Mouse (Mus musculus) limb, embryonic 15.5 days (tissue): ENCODE results near the gene Plekhg5. TPM values are rescaled to one million over a fixed set of nuclear protein-coding genes. Genes with fewer than 3 reads are reported as not detected.

Source experiments
- ATAC-seq: fragments of 200-750 bp; cut with Nextera tagmentation; 2 replicates; pipeline ENCODE4 v1.8.0; 2017; ENCODE audit warnings: low read depth, moderate TSS enrichment; ENCODE audit not compliant: insufficient number of reproducible peaks, low FRiP score, low TSS enrichment
- H3K27ac ChIP-seq: fragments of 300-500 bp; sonication (generic); 2 replicates; pipeline ENCODE4 v1.5.1; 2015; ENCODE audit warnings: moderate library complexity, mild to moderate bottlenecking, inconsistent platforms
- H3K27me3 ChIP-seq: fragments of 300-500 bp; sonication (generic); 2 replicates; pipeline ENCODE4 v1.6.1; 2015; ENCODE audit warnings: inconsistent platforms
- H3K36me3 ChIP-seq: fragments of 300-500 bp; sonication (generic); 2 replicates; pipeline ENCODE4 v1.6.1; 2015; ENCODE audit warnings: inconsistent platforms
- H3K4me1 ChIP-seq: fragments of 300-500 bp; sonication (generic); 2 replicates; pipeline ENCODE4 v1.6.1; 2015; ENCODE audit warnings: inconsistent platforms
- H3K4me2 ChIP-seq: fragments of 300-500 bp; sonication (generic); 2 replicates; pipeline ENCODE4 v1.6.1; 2015; ENCODE audit warnings: mild to moderate bottlenecking, inconsistent platforms
- H3K4me3 ChIP-seq: fragments of 300-500 bp; sonication (generic); 2 replicates; pipeline ENCODE4 v1.5.1; 2015; ENCODE audit warnings: mild to moderate bottlenecking, inconsistent platforms
- H3K9ac ChIP-seq: fragments of 300-500 bp; sonication (generic); 2 replicates; pipeline ENCODE4 v1.6.1; 2015; ENCODE audit warnings: inconsistent platforms
- H3K9me3 ChIP-seq: fragments of 300-500 bp; sonication (generic); 2 replicates; pipeline ENCODE4 v1.6.1; 2016; ENCODE audit warnings: inconsistent platforms
- WGBS: fragments of 180-500 bp; shearing (Covaris S2); methylation state at CpG from one replicate; pipeline ENCODE4 v1.1.7; 2015; 5-methylcytosine and 5-hydroxymethylcytosine counted together
- polyA plus RNA-seq: library from polyadenylated mRNA; unstranded; fragments of >200 nt; fragmentation: Nextera tagmentation; extraction: Ambion mirVana; gene quantifications from 2 replicates; pipeline ENCODE4 v1.2.1, GENCODE M21; 2015

Gene Plekhg5
- polyA plus RNA-seq, 1 experiment from 2014 or later = 18.5 TPM

DNA sequence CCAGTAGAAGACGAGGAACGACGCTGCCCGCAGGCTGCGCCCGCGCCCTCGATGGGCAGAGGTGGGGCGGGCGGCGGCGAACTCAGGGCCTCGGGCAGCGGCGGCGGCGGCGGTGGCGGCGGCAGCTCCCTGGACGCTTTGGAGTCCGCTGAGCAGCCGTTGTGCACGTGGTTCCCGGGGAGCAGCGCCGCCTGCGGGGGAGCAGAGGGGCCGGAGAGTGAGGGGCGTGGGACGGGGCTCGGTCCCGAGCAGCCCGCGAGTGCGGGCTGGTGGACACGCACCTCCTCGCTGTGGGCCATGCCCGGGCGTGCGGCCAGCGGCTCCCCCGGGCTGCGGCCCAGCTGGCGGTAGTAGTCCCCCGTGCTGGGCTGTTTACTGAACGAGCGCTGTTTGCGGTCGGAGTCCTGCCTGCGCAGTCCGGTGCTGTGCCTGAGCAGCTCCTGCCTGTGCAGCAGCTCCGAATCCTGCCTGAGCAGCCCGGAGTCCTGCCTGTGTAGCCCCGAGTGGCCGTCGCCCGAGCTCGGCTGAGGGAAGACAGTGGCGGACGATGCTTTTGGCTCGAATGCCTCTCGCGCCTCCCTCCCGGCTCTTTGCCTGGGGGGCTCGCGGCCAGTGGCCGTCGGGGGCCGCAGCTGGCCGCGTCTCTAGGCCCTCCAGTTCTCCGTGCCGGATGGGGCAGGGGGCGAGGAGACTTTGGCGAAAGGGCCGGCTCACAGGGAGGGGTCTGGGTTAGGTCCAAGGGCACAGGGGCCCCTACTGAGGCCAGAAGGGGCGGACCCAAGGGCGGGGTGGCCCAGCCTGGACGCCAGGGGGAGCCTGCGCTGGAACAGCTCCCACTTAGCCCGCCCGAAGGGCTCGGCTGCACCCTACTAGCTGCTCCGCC lies 58.7 kb downstream of the Plekhg5 start:
- Histone ChIP-seq H3K9me3 (no peaks in the 10 kb centered on the region), H3K36me3 (no peaks in the 10 kb centered on the region), H3K27me3 (peaks cover 94% of the 10 kb centered on the region), H3K4me3 (peak overlapping the region; percentile 47), H3K4me1 (peaks cover 32% of the 10 kb centered on the region), H3K27ac (no peak overlapping the region), H3K4me2 (peak overlapping the region; percentile 93), H3K9ac (peak overlapping the region; percentile 40; the same call in 1 of the 2 replicates)
- WGBS = under 1% methylated on average over 72 of the region's 85 CpGs
- peak; percentile 19 for ATAC-seq

DNA sequence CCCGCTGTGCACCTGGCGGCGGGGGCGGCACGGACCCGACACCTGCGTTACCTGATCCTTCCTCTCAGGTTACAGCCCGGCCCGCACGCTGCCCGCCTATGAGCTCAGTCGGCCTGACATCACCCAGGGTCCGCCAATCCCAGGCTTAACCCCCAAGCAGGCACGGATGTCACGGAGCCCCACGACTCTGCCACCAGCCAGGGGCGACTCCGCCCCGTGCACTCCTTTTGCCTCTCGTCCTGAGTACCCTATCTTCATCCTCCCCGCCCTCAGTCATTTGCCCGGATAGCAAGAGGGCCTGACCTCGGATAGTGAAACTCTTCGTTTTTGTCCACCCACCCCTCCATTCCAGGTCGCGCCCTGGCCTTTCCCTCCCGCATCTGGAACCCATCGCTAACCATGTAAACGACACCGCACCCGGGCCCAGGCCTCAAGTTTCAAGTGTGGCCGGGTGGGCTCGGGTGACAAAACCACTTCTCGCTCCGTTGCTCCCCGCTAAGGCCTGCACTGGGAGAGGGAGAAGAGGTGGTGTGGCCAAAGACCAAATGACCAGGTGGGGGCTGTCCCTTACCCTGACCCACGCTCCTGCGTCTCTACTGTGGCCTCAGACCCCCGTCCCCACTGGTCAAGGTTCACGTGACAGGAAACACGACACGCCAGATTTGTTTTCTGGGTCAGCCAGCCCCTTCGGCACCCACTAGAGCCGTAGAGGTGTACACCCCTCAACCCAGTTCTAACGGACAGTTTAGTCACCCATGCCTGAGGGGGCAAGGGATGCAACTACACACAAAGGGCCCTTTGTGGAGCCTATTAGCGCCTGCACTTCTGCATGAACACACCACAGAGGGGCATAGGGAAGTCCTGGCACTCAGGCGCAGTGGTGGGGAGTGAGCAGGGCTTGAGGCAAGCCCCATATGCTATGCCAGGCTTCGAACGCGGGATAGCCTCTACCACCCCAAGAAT lies 59.8 kb downstream of the Plekhg5 start:
- H3K27me3 ChIP-seq = peaks cover 92% of the 10 kb centered on the region
- 7% methylated on average over 50 of the region's 50 CpGs for WGBS
- H3K4me2 ChIP-seq = peak overlapping the region; percentile 93
- ATAC-seq = no peak
- peak overlapping the region; percentile 47 for H3K4me3 ChIP-seq
- H3K27ac ChIP-seq = no peak overlapping the region
- H3K9me3 ChIP-seq = no peaks in the 10 kb centered on the region
- no peak overlapping the region for H3K9ac ChIP-seq
- peaks cover 25% of the 10 kb centered on the region for H3K4me1 ChIP-seq
- H3K36me3 ChIP-seq = no peaks in the 10 kb centered on the region

DNA sequence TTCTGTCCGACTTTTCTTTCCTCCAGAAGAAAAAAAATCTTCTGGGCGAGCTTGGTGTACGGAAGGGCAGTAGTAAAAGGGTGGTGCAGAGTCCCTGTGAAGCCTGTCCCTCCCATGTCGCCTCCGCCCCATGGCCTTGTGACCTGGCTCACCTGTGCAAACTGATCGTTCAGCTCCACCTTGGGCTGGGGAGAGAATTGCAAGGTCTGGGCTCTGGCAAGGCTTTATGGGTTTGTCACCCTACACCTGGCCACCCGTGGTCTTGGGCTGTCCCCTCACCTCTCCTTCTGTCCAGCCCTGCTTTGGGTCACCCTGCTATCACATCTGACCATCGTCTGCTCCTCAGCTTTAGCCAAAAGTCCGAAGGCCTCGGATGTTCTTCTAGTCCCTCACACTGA lies 60.5 kb downstream of the Plekhg5 start:
- Histone ChIP-seq H3K4me3 (no peak overlapping the region; the same call in 1 of the 2 replicates), H3K9me3 (no peaks in the 10 kb centered on the region), H3K4me1 (peaks cover 25% of the 10 kb centered on the region), H3K4me2 (no peak overlapping the region), H3K36me3 (no peaks in the 10 kb centered on the region), H3K27ac (no peak overlapping the region), H3K9ac (no peak overlapping the region), H3K27me3 (peaks cover 89% of the 10 kb centered on the region)
- ATAC-seq = no peak
- 33% methylated on average over 10 of the region's 10 CpGs for WGBS

DNA sequence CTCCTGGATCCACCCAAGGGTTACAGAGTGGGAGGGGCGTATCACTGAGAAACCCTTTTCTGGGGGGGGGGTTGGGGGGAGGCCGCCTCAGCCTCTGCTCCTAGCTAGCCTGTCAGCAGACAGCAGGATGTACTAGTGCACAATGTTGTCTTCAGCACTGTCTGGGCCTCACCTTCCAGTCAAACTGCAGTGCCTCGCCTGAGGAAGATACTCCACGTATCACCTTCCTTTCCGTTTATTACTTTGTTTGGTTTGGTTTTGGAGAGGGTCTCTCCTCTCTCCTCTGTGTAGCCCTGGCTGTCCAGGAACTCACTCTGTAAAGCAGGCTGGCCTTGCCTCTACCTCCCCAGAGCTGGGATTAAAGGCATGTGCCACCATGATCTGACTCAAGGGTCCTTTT lies 60.9 kb downstream of the Plekhg5 start:
- Histone ChIP-seq H3K36me3 (no peaks in the 10 kb centered on the region), H3K4me1 (peaks cover 25% of the 10 kb centered on the region), H3K4me3 (no peak overlapping the region; the same call in 1 of the 2 replicates), H3K4me2 (no peak overlapping the region), H3K27ac (no peak overlapping the region), H3K9me3 (no peaks in the 10 kb centered on the region), H3K9ac (no peak overlapping the region), H3K27me3 (peaks cover 84% of the 10 kb centered on the region)
- 50% methylated on average over 5 of the region's 5 CpGs for WGBS
- no peak for ATAC-seq

DNA sequence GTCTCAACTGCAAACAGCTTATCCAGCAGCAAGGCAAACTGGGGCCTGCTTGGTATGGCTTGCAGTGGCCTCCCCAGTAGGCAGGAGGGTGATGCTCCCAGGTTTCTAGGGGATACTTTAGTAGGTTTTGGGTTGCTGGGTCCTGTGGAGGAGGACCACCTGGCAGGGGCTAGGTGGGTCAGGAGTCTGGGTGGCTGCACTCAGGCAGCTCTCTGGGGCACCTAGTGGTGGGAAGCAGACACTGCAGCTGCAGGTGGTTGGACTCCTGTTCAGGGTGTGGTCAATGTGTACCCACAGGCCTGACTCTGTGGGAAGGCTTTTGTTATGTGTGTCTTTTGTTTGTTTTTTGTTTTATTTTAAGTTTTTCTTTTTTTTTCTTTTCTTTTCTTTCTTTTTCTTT lies 62.2 kb downstream of the Plekhg5 start:
- Histone ChIP-seq H3K9me3 (no peaks in the 10 kb centered on the region), H3K27me3 (peaks cover 75% of the 10 kb centered on the region)

DNA sequence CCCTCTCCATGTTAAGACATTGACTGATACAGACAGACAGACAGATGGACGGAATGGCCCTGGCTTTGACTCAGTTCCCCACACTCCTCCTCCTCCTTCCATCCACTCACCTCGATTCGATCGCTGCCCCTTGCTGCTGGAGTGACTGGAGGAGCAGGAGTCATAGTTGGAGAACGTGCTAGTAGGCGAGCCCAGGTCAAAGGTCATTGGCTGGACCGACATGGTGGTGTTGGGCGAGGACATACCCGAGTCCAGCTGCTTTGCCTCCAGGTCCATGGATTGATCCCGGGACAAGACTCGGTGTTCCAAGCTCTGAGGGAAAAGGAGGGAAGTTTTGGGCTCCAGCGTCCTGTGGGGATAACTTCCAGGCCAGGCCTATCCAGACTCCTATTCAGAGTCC lies 63.1 kb downstream of the Plekhg5 start:
- 80% methylated on average over 12 of the region's 12 CpGs for WGBS

More for the DNA sequence above, 62.2 kb downstream of the Plekhg5 start:
- Histone ChIP-seq H3K4me1 (peaks cover 34% of the 10 kb centered on the region), H3K4me2 (no peak overlapping the region), H3K9ac (no peak overlapping the region), H3K4me3 (no peak overlapping the region), H3K36me3 (no peaks in the 10 kb centered on the region), H3K27ac (no peak overlapping the region)
- ATAC-seq = no peak

DNA sequence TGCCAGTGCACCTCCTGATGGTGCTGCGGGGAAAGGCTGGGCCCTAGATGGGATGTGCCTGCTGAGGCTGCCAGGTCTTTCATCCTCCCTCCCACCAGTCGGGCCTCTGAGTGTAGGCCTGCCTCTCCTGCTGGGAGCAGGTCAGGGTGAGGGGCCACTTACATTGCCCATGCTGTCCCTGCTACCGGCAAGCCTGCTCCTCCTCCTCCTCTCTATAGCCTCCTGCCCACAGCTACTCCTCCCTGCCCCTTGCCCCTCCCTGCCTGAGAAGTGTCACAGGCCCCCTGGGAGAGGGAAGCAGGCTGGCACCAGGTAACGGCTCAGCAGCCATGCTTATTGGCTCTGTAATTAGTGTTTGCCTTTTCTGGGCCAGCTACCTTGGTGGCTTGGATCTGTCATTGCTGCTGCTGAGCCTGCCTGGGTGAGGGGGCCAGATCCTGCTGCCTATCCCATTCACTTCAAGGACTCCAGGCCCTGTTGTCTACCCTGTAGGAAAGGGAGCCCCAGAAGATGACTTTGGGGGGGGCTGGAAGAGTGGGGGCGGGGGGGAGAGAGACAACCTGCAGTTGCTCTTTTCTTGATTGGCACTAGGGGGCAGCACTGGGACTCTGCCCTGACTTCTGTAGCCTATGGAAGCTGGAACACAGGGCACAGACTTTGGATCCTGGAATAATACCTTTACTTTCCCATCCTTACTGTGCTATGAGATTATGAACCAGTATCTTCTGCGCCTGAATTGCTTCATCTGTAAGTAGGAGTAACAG lies 64.0 kb downstream of the Plekhg5 start:
- Histone ChIP-seq H3K27me3 (peaks cover 71% of the 10 kb centered on the region), H3K4me2 (no peak overlapping the region), H3K27ac (no peak overlapping the region), H3K36me3 (no peaks in the 10 kb centered on the region), H3K9ac (no peak overlapping the region), H3K4me3 (no peak overlapping the region), H3K9me3 (no peaks in the 10 kb centered on the region), H3K4me1 (peaks cover 22% of the 10 kb centered on the region)
- 34% methylated on average over 6 of the region's 6 CpGs for WGBS
- ATAC-seq = no peak

More for the DNA sequence above, 63.1 kb downstream of the Plekhg5 start:
- ATAC-seq = no peak
- H3K27me3 ChIP-seq = peaks cover 72% of the 10 kb centered on the region
- no peak overlapping the region for H3K4me3 ChIP-seq
- H3K4me2 ChIP-seq = no peak overlapping the region
- peaks cover 32% of the 10 kb centered on the region for H3K4me1 ChIP-seq
- H3K27ac ChIP-seq = no peak overlapping the region
- H3K9me3 ChIP-seq = no peaks in the 10 kb centered on the region
- no peak overlapping the region for H3K9ac ChIP-seq
- no peaks in the 10 kb centered on the region for H3K36me3 ChIP-seq

DNA sequence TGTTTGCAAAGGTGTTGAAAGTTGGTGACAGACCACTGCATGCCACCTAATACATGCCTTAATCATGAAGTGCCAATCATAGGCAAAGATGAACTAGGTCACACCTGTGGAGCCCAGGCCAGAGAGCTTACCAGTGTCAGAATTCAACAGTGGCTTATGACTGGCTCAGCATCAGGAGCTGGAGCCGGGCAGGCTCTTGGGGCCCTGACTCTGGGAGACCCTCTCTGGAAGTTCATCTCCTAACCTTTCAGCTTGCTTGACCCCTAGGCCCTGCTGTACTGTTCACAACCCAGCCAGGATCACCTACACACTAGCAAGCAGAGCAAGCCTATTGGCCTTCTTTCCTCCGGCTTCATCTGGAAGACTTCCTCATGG lies 64.6 kb downstream of the Plekhg5 start:
- H3K27ac ChIP-seq = no peak overlapping the region
- H3K27me3 ChIP-seq = peaks cover 70% of the 10 kb centered on the region
- no peak overlapping the region for H3K4me3 ChIP-seq
- H3K36me3 ChIP-seq = no peaks in the 10 kb centered on the region
- H3K4me1 ChIP-seq = peaks cover 17% of the 10 kb centered on the region
- no peaks in the 10 kb centered on the region for H3K9me3 ChIP-seq
- H3K4me2 ChIP-seq = no peak overlapping the region
- H3K9ac ChIP-seq = no peak overlapping the region
- 94% methylated on average over 2 of the region's 2 CpGs for WGBS
- ATAC-seq = no peak

DNA sequence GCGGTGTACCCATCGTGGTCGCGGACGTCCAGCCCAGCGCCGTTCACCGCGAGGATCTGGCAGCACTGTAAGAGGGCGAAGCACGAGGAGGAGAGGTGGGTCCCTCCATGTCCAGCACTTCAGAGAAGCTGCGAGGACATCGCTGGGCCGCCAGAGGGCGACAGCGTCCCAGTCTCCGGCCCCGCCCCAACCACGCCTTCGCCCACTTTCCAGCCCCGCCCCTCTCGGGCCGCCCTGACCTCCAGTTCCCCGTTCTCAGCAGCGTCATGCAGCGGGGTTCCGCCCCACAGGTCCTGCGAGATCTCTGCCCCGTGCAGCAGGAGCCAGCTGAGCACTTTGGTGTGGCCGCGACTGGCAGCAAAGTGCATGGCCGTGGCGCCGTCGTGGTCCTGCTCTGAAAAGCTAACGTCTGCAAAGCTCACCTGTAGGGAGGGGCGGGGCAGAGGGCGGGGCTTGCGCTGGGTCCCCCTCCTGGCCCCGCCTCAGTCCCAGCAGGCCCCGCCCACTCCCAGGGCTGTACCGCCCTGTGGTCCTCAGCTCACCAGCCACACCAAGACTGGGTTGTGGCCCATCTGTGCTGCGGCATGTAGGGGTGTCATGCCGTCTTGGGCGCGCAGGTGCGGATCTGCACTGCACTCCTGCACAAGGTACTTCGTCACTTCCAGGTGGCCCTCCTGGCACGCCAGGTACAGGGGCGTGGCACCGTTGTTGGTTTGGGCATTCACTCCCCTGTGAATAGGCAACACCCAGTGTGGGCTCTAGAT lies 66.4 kb downstream of the Plekhg5 start:
- Histone ChIP-seq H3K9me3 (no peaks in the 10 kb centered on the region), H3K36me3 (no peaks in the 10 kb centered on the region), H3K27ac (no peak overlapping the region), H3K27me3 (peaks cover 59% of the 10 kb centered on the region), H3K9ac (no peak overlapping the region), H3K4me2 (peak overlapping the region; percentile 82), H3K4me1 (peaks cover 9% of the 10 kb centered on the region), H3K4me3 (peak overlapping the region; percentile 49)
- 3% methylated on average over 50 of the region's 51 CpGs for WGBS
- ATAC-seq = peak; percentile 66

DNA sequence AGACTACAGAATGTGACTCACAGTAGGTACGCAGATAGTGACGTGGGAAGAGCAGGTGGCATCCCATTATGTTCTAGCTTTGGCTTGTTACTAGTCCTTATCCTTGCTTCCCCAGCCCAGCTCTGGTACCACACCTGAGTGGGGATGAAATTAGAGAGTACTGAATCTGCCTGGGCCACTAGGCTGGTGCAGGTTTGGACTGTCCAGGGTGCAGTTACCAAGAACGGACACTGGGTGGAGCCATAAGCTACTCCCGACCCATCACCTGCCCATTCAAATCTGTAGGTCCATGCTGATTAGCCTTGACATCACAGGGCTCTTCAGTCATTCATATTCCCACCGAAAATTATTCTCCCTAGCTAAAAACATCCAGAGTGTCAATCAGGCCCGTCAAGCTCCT lies 68.1 kb downstream of the Plekhg5 start:
- H3K36me3 ChIP-seq = no peaks in the 10 kb centered on the region
- ATAC-seq = no peak
- H3K27me3 ChIP-seq = peaks cover 48% of the 10 kb centered on the region
- H3K9me3 ChIP-seq = no peaks in the 10 kb centered on the region
- no peak overlapping the region for H3K4me3 ChIP-seq
- H3K9ac ChIP-seq = no peak overlapping the region
- no peak overlapping the region for H3K4me2 ChIP-seq
- peaks cover 9% of the 10 kb centered on the region for H3K4me1 ChIP-seq
- no peak overlapping the region for H3K27ac ChIP-seq
- 29% methylated on average over 6 of the region's 6 CpGs for WGBS
